Mouse (Mus musculus) neural tube, embryonic 11.5 days (tissue): ENCODE results near the gene Amfr. TPM values are rescaled to one million over a fixed set of nuclear protein-coding genes. Genes with fewer than 3 reads are reported as not detected.

Source experiments
- ATAC-seq: fragments of 200-750 bp; cut with Nextera tagmentation; 2 replicates; pipeline ENCODE4 v1.8.0; 2017; ENCODE audit warnings: moderate number of reproducible peaks, mild to moderate bottlenecking, moderate TSS enrichment, moderate library complexity; ENCODE audit not compliant: insufficient read depth, low FRiP score, low TSS enrichment
- DNase-seq: peaks from one replicate; pipeline ENCODE4 v3.0.0-alpha.2; 2015; ENCODE audit warnings: low spot score
- H3K27ac ChIP-seq: fragments of 300-500 bp; sonication (generic); 2 replicates; pipeline ENCODE4 v1.5.1; 2014; ENCODE audit warnings: low read depth, mild to moderate bottlenecking, low read length
- H3K27me3 ChIP-seq: fragments of 300-500 bp; sonication (generic); 2 replicates; pipeline ENCODE4 v1.6.1; 2014; ENCODE audit warnings: mild to moderate bottlenecking, low read length, mixed read lengths; ENCODE audit not compliant: control insufficient read depth, insufficient read depth
- H3K36me3 ChIP-seq: fragments of 300-500 bp; sonication (generic); 2 replicates; pipeline ENCODE4 v1.6.1; 2014; ENCODE audit warnings: mild to moderate bottlenecking, low read length, moderate library complexity, mixed read lengths; ENCODE audit not compliant: control insufficient read depth, insufficient read depth
- H3K4me1 ChIP-seq: fragments of 300-500 bp; sonication (generic); 2 replicates; pipeline ENCODE4 v1.6.1; 2014; ENCODE audit warnings: low read length, mixed read lengths; ENCODE audit not compliant: control insufficient read depth, insufficient read depth
- H3K4me2 ChIP-seq: fragments of 300-500 bp; sonication (generic); 2 replicates; pipeline ENCODE4 v1.6.1; 2014; ENCODE audit warnings: low read depth, mild to moderate bottlenecking, moderate library complexity
- H3K4me3 ChIP-seq: fragments of 300-500 bp; sonication (generic); 2 replicates; pipeline ENCODE4 v1.5.1; 2014; ENCODE audit warnings: low read depth, low read length
- H3K9ac ChIP-seq: fragments of 300-500 bp; sonication (generic); 2 replicates; pipeline ENCODE4 v1.6.1; 2014; ENCODE audit warnings: mild to moderate bottlenecking, low read length
- H3K9me3 ChIP-seq: fragments of 300-500 bp; sonication (generic); 2 replicates; pipeline ENCODE4 v1.6.1; 2016; ENCODE audit warnings: low read length; ENCODE audit not compliant: control insufficient read depth
- WGBS: fragments of 180-500 bp; shearing (Covaris S2); extraction: QIAGEN DNeasy Blood & Tissue Kit; methylation state at CpG from one replicate; pipeline ENCODE4 v1.1.7; 2014; 5-methylcytosine and 5-hydroxymethylcytosine counted together
- polyA plus RNA-seq: library from polyadenylated mRNA; unstranded; fragments of >200 nt; fragmentation: Nextera tagmentation; extraction: Ambion mirVana; gene quantifications from 2 replicates; pipeline ENCODE4 v1.2.1, GENCODE M21; 2014

Gene Amfr
- polyA plus RNA-seq, 1 experiment from 2014 or later: 58.8 TPM

DNA sequence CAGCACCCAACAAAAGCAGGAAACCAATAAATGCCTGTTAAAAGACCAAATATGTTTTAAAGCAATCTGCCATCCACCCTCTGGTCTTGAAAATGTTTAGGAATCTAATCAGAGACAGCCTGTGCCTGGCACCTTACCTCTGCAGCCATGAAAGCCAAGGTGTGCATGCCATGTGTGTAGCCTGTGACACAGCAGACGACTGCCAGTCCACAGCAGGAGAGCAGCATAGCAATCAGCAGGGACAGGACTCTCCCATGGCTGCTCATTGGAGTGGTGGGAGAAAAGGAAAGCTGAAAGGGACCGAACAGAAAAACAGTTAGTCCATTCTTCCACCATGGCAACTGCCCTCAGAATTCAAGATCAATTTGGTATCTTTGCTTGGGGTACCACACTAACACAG is 13.7 kb downstream of the Amfr start:
- Histone ChIP-seq H3K4me1 (no peaks in the 10 kb centered on the region), H3K9ac (no peak overlapping the region), H3K27me3 (no peaks in the 10 kb centered on the region), H3K36me3 (peaks cover 11% of the 10 kb centered on the region), H3K4me3 (no peak overlapping the region), H3K27ac (no peak overlapping the region), H3K4me2 (no peak overlapping the region), H3K9me3 (no peaks in the 10 kb centered on the region)
- ATAC-seq (no peak), DNase-seq (no peak)
- WGBS: 83% methylated on average over 2 of the region's 2 CpGs

DNA sequence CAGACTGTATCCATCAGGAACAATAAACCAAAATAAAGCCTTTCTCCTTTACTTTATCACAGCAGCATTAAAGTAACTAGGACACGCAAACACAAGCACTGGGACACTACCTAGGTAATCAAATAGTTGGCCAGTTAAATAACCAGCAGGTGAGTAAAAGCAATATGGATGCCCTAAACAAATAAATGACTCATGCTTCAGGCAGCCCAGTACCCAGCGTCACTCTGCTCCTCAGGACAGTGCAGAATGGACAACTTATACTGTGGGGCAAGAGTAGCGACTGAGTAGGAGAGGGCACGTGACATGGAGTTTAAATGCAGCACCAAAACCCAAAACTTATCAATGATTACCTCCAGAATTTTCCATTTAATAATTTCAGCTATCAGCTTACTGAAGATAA is 22.9 kb downstream of the Amfr start:
- no peak overlapping the region for H3K4me2 ChIP-seq
- H3K27me3 ChIP-seq: no peaks in the 10 kb centered on the region
- H3K4me1 ChIP-seq: no peaks in the 10 kb centered on the region
- WGBS: 95% methylated on average over 4 of the region's 4 CpGs
- peaks cover 5% of the 10 kb centered on the region for H3K36me3 ChIP-seq
- DNase-seq: no peak
- no peak for ATAC-seq
- H3K27ac ChIP-seq: no peak overlapping the region
- H3K9me3 ChIP-seq: no peaks in the 10 kb centered on the region
- no peak overlapping the region for H3K4me3 ChIP-seq
- H3K9ac ChIP-seq: no peak overlapping the region

- H3K9me3 ChIP-seq: no peaks in the 10 kb centered on the region
- ATAC-seq (no peak), DNase-seq (no peak)
- no peaks in the 10 kb centered on the region for H3K4me1 ChIP-seq
- no peak overlapping the region for H3K4me3 ChIP-seq
- no peak overlapping the region for H3K4me2 ChIP-seq
- H3K9ac ChIP-seq: no peak overlapping the region
- no peak overlapping the region for H3K27ac ChIP-seq
- WGBS: 94% methylated on average over 3 of the region's 3 CpGs
- H3K27me3 ChIP-seq: no peaks in the 10 kb centered on the region
- H3K36me3 ChIP-seq: peaks cover 7% of the 10 kb centered on the region
These were observed 27.9 kb downstream of the Amfr start for GRCm38 (mm10) chr8:93984731-93985130.

DNA sequence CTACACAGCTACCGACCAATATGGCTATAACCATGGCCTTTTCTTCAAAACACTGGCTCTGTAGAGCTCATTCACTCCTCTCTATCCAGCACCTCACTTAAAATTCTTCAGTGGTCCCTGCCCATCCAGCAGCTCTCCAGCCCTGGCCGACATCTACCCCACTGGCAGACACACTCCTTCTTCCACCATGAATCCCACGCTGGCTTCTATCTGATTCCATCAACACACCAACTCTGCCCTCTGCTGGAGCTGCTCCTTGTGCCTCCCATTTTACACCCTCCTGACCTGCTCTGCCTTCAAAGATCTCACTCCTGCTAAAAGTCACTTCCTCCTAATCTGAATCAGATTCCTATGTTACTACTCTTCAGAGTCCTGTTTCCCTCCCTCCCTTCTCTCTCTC is 28.8 kb downstream of the Amfr start:
- no peaks in the 10 kb centered on the region for H3K4me1 ChIP-seq
- WGBS: 82% methylated on average over 3 of the region's 3 CpGs
- no peak overlapping the region for H3K4me3 ChIP-seq
- ATAC-seq: no peak
- H3K4me2 ChIP-seq: no peak overlapping the region
- H3K9ac ChIP-seq: no peak overlapping the region
- H3K9me3 ChIP-seq: no peaks in the 10 kb centered on the region
- no peaks in the 10 kb centered on the region for H3K27me3 ChIP-seq
- no peak overlapping the region for H3K27ac ChIP-seq
- H3K36me3 ChIP-seq: peaks cover 6% of the 10 kb centered on the region
- no peak for DNase-seq

GRCm38 (mm10) chr8:93981679-93982215 is 30.9 kb downstream of the Amfr start:
- WGBS: 91% methylated on average over 5 of the region's 5 CpGs
- Histone ChIP-seq H3K4me3 (no peak overlapping the region), H3K9me3 (no peaks in the 10 kb centered on the region), H3K27me3 (no peaks in the 10 kb centered on the region), H3K4me2 (no peak overlapping the region), H3K4me1 (no peaks in the 10 kb centered on the region), H3K36me3 (peaks cover 5% of the 10 kb centered on the region), H3K27ac (no peak overlapping the region), H3K9ac (no peak overlapping the region)
- ATAC-seq (no peak), DNase-seq (no peak)

DNA sequence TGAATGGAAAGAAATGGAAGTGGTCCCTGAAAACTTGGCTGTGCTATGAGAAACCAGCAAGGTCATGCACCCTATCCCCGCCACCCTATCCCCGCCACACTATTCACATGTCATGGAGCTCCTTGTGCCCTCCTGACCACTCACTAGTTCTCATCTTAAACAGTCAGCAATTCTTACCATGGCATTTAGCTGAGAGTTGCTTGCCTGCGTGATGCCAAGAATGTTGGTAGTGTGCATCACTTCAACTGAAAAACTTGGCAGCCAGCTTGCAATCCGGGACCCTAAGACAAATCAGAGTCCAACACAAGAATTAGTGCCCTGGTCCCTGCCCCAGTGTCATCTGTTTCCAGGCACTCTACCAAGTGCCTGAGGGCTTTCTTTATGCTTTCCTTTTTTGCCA is 32.5 kb downstream of the Amfr start:
- Histone ChIP-seq H3K27me3 (no peaks in the 10 kb centered on the region), H3K4me1 (no peaks in the 10 kb centered on the region), H3K9ac (no peak overlapping the region), H3K36me3 (peaks cover 6% of the 10 kb centered on the region), H3K9me3 (no peaks in the 10 kb centered on the region), H3K4me2 (no peak overlapping the region), H3K4me3 (no peak overlapping the region), H3K27ac (no peak overlapping the region)
- DNase-seq (no peak), ATAC-seq (no peak)
- 95% methylated on average over 4 of the region's 4 CpGs for WGBS

- H3K4me2 ChIP-seq: no peak overlapping the region
- H3K27ac ChIP-seq: no peak overlapping the region
- no peaks in the 10 kb centered on the region for H3K9me3 ChIP-seq
- no peaks in the 10 kb centered on the region for H3K4me1 ChIP-seq
- H3K4me3 ChIP-seq: no peak overlapping the region
- 93% methylated on average over 6 of the region's 6 CpGs for WGBS
- no peak overlapping the region for H3K9ac ChIP-seq
- DNase-seq (no peak), ATAC-seq (no peak)
- no peaks in the 10 kb centered on the region for H3K27me3 ChIP-seq
- H3K36me3 ChIP-seq: peaks cover 17% of the 10 kb centered on the region
These were observed 36.0 kb downstream of the Amfr start for GRCm38 (mm10) chr8:93976446-93977211.

DNA sequence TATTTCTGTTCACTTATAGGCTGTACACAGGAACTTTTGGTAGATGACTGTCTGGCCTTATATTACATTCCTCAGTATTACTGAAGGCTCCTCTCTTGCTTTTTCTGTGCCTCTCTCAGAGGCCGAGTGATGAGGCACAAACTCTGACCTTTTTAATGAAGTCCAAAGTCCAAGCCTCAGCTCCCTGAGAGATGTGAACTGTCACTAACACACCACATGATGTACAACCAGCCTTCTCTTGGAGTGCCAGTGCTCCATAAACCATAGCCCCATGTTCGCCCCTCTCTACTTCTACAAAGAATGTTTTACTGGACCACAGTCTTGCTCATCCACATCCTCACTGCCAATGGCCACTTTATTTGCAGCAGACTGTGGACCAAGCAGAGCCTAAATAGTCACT is 37.3 kb downstream of the Amfr start:
- H3K9ac ChIP-seq: no peak overlapping the region

GRCm38 (mm10) chr8:93974602-93975186 is 37.9 kb downstream of the Amfr start:
- H3K4me3 ChIP-seq: no peak overlapping the region
- peaks cover 19% of the 10 kb centered on the region for H3K36me3 ChIP-seq
- WGBS: 96% methylated on average over 11 of the region's 11 CpGs
- H3K9ac ChIP-seq: no peak overlapping the region
- no peaks in the 10 kb centered on the region for H3K4me1 ChIP-seq
- ATAC-seq: no peak
- no peaks in the 10 kb centered on the region for H3K27me3 ChIP-seq
- H3K27ac ChIP-seq: no peak overlapping the region
- no peaks in the 10 kb centered on the region for H3K9me3 ChIP-seq
- H3K4me2 ChIP-seq: no peak overlapping the region
- DNase-seq: no peak

More for the DNA sequence above, 37.3 kb downstream of the Amfr start:
- H3K27ac ChIP-seq: no peak overlapping the region
- no peaks in the 10 kb centered on the region for H3K4me1 ChIP-seq
- 90% methylated on average over 2 of the region's 2 CpGs for WGBS
- no peak overlapping the region for H3K4me2 ChIP-seq
- H3K9me3 ChIP-seq: no peaks in the 10 kb centered on the region
- no peak overlapping the region for H3K4me3 ChIP-seq
- no peaks in the 10 kb centered on the region for H3K27me3 ChIP-seq
- ATAC-seq (no peak), DNase-seq (no peak)
- H3K36me3 ChIP-seq: peaks cover 19% of the 10 kb centered on the region
